Mouse (Mus musculus) adrenal gland, adult 8-10 months (tissue): ENCODE measurements around the gene Mcm5. TPM values are rescaled to one million over a fixed set of nuclear protein-coding genes. Genes with fewer than 3 reads are reported as not detected.

ENCODE experiments used
- DNase-seq: peaks from one replicate; pipeline ENCODE4 v3.0.0; 2022
- total RNA-seq, 4 experiments: library from RNA; stranded (reverse); gene quantifications; 2 replicates each; pipeline ENCODE4 v1.2.4; 2022

Mcm5 gene
- total RNA-seq, 4 experiments from 2014 or later: 9.8 to 13.0 (median 11.8) TPM

DNA sequence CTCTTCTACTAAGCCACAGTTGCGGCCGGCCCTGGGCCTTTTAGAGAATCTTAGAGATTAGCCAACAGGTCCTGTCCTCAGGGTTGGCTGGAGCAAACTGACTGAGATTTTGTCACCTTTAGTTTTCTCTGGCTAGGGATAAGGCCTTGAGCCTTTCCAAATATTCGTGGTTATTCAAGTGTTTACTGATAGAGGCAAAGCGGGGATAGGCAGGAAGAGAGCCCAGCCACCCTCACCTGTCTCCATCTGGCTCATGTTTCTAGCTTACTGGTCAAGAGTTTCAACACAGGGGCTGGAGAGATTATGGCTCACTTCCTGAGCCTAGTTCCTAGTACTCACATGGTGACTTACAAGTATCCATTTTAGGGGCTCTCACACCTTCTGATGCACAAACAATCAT, 6.4 kb upstream of the Mcm5 start:
- no peak for DNase-seq

DNA sequence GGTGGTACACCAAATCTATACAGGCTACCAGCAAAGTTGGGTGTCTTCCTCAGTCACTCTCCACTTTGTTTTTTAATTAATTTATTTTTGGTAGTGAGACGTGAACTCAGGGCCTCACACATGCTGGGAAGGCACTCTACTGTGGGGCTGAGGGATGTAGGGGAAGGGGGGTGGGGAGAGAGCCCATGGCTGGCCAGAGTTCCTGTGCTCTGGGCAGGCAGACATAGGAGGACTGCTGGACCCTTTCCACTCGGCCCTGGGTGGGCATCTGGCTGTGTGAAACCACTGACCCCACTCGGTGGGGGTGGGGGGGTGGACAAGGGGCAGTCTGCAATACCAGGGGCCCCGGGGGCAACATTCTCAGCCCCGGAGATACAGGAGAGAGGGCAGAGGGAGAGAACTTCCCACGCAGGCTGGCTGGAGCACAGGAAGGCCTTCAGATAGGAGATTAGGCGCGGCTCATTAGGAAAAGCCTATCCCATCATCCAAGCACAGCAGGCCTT, 5.9 kb upstream of the Mcm5 start:
- DNase-seq: no peak

DNA sequence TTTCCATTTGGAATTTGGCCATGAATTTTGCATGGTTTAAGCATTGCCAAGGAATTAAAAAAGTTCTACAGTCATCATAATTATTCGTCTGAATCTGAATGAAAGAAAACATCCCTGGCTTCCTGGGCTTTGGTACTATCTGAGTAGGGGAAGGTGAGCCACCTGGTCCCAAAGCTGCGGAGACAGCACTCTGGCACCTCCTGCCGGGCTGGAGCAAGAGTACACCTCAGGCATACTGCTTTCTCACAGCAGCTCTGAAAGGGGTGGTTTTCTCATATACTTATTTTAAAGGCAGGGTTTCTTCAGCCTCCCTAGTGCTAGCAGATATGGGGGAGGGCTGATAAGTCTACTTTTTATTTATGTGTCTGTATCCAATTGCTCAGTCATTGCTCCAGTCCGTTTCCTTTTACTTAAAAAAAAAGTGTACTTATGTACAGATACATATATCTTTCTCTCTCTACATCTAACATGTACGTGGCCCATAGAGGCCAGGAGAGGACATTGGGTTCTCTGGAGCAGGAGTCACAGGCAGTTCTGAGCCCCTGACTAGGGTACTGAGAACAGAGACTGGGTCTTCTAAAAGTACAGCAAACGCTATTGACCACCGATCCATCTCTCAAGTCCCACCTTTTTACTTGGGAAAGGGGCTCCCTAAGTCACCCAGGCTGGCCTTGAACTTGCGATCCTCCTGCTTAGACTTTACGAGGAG, 688 bp upstream of the Mcm5 start:
- DNase-seq: peak; percentile 67

DNA sequence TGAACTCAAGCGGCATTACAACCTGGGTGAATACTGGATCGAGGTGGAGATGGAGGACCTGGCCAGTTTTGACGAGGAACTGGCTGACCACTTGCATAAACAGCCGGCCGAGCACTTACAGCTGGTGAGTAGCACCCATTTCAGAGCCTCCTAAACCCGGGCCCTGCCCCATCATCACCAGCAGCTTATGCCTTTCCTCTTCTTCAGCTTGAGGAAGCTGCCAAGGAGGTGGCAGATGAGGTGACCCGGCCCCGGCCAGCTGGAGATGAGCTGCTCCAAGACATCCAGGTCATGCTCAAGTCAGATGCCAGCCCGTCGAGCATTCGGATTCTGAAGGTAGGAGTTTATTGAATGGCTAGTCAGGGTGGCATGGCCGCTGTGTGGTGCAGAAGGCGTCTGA, 724 bp downstream of the Mcm5 start:
- DNase-seq: no peak

DNA sequence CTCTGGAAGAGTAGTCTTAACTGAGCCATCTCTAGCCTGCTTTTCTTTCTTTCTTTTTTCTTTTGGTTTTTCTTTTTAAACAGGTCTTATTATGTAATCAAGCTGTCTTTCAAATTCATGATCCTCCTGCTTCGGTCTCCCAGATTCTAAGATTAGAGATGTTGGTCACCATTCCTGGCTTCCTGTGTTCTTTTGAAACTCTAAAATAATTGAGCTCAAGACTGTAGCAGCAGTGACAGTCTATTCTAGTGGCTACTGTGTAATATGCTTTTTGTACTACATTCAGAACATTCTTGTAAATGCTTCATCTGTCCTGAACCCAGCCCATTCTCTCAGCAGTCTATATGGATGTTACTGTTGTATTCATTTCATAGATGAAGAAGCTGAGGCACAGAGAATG, 9.1 kb downstream of the Mcm5 start:
- DNase-seq: no peak

DNA sequence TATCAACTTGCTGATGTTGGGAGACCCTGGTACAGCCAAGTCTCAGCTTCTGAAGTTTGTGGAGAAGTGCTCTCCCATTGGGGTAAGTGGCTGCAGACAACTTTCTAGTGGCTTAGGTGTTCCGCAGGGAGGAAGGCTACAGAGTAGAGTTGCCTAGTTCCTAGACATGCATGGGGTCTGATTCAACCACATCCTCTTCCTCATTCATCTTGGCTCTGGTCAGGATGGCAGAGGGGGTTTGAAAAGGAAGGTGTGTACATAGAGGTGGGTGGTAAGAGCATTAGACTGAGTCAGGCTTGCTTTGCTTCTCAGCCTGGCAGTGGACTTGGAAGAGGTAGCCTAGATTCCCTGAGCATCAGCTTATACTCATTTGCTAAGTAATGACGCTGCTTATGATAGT, 9.9 kb downstream of the Mcm5 start:
- DNase-seq: no peak

DNA sequence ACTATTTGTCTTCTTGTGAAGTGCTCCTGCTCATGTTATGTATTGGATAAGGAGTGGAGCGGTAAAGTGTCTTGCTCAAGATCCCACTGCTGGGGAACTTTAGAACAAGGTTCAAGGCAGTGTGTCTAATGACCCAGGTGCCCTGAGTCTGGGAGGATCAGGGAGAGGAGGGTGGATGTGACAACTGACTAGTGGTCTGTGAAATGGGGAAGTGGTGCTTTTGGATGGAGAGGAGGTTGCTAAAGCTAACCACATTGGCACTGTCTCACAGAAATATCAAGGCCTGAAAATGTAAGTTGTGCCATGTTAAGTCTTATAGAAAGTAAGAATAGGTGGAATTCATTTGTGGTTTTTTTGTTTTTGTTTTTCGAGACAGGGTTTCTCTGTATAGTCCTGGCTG, 10.4 kb downstream of the Mcm5 start:
- DNase-seq: no peak

DNA sequence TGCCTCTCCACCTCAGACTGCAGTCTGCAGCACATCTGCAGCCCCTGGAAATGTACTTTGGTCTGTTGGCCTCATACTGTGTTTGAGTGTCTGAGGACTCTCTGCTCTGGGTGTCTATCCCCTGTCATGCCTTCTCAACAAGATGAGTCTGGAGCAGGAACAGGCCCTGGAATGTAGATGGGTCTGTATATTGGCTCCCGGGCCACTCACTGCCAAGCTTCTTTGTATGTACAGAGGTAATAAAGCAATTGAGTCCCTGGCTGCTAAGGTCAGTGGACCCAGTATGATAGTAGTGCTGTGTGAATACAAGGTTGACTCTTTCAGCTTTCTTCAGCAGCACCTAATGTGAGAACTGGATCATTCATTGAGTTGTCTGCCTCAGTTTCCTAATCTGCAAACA, 18.0 kb downstream of the Mcm5 start:
- DNase-seq: no peak

DNA sequence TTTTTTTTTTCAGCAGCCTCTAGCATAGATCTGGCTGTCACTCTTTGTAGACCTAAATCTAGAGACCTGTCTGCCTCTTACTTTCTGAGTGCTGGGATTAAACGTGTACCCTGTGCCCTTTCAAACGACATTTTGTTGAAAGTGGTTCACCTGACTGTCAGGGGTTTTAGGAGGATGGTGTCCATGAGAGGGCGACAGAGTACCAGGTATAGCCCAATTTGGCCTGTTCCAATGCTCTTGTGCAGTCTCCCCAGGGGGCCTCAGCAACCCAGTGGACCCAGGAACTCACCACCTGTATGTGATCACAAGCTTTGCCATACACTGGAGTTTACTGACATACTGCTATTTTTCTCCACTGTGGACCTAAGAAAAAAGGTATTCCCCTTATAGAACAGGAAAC, 23.1 kb downstream of the Mcm5 start:
- no peak for DNase-seq

DNA sequence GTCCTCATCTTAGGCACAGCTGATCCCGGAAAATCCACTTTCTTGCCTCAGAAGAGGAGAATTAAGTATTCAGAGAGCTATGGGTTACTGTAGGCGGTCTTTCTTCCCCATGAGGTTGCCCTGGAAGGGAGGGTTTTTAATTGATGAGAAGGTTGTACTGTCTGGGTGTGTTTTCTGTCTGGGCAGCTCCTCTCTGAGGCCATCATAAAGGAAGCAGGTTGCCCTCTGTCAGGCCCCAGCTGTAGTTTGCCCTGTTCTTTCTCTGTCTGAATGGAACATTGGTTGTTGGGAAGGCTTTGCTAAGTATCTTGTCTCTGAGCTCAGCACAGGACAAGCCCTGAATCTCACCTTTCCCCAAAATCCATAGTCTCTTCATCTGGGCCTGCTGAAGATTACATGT, 24.0 kb downstream of the Mcm5 start:
- DNase-seq: no peak

DNA sequence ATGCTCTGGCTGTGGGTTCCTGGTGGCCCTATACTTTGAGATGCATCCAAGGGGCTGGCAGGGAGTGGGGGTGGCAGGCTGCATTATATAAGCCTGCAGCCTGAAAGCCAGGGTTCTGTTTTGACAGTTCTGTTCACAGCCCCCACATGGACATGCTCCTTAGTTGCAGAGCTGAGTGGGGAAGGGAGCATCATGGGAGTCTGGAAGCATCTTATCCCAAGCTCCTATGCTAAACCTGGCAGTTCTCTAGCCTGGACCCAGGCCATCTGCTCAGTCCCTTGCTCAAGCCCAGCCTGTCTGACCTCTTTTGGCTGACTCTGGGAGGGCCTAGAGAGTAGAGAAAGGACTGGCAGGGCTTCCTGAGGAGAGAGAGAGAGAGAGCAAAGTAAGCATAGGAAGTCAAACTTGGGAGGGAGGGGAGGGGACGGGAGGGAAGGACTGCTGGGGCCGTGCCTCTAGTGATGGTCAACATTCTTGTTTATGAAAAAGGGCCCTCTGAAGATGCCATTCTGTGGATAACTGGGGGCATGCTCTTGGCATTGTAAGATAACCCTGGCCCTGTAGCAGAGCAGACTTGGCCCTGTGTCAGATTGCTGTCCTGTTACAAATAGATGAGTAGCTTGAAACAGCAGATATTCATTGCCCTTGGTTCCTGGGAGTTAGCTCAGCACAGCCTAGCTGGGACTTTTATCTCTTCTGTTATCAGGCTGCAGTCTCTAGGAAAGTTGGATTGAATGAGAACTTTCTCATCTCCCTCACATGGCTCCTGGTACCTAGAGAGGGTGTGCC, 25.4 kb downstream of the Mcm5 start:
- peak; percentile 28 for DNase-seq

DNA sequence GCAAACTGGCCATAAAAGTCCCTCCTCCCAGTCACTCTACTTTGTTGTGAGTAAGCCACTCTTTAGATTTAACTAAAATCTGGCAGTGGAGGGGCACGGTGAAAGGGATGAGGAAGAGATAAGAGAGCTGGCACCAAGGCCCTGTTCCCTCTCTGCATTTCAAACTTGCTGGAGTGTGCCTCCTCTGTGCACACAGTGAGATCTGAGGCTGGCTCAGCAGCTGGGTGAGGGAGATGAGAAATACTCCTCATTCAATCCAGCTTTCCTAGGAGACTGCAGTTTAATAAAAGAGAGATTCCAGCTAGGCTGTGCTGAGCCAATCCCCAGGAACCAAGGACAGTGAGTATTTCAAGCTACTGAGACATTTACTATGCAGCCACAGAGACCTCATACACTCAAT, 26.4 kb downstream of the Mcm5 start:
- DNase-seq: no peak

DNA sequence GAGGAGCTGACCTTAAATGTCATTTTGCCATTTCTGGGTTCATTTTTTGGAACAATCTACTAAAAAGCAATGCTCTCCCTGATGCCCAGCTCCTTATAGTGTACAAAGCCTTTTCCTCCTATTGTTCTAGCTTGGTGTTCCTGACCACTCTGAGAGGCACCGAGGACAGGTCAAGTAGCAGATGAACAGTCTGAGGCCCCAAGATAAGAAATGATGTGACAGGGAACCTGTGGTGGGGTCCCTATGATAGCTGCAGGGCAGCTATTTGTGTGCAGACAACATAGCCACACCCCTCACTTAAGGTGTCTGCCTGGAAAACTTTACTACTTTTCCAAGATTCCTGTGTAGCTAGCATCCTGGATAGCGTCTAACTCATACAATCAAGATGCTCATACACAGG, 26.9 kb downstream of the Mcm5 start:
- DNase-seq: no peak

DNA sequence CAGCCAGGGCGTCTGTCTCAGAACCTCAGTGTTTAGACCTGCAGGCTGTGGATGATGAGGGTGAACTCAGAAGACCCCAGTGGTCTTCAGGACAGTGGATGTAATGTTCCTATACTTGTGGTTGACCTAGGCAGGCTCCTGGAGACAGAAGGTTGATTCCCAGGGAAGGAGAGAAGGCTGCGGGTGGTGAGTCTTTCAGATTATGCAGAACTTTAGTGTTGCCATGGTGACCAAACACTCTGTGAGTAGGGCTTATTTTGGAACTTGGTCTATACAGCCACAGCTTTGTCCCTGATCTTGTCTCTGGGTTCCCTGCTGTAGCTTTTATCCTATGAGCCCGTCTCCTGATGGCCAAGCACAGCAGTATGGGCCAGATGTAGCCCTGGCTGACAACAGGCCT, 28.2 kb downstream of the Mcm5 start:
- no peak for DNase-seq

DNA sequence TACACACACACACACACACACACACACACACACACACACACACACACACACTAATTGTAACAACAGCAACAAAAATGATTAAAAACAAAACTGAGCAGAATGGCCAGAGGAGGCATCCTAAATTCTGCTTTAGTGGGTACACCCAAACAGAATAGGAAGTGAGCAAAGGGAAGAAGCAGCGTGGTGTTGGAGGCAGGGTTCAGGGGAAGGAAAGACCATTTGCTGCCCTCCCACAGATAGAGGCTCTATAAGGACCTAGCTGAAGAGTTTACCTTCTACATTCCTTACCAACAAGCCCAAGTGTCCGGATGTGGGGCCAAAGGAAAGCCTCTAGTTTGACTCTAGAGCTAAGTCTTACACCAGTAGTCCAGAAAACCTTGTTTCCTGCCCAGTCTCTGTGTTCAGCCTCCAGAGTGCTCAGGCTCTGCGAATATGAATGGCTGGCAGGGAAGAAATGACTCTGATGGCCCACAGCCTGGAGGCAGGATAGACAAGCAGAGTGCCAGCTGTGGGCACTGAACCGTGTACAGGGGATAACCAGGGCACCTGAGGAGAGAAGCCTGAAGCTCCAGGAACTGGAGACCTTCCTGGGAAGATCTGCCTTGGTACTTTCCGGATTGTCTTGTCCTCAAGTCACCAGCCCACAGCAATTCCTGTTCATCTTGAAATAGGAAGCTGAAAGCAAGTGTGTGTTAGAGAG, 41.7 kb downstream of the Mcm5 start:
- no peak for DNase-seq

DNA sequence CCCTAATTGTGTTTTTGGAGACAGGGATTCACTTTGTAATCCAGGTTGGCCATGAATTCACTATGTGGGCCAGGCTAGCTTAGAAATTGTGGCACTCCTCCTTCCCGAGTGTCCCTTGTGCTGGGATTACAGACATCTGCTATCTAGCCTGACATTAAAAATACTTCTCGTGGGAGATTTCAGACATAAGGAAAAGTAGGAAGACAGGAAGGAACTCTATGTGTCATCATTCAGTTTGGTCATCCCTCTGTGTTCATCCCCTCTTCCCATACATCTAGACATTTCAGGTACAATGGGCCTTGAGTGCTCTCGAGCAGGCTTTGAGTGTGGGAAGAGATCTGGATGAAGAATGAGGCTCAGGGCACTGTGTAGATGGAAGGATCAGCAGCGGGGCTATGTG, 42.4 kb downstream of the Mcm5 start:
- no peak for DNase-seq

DNA sequence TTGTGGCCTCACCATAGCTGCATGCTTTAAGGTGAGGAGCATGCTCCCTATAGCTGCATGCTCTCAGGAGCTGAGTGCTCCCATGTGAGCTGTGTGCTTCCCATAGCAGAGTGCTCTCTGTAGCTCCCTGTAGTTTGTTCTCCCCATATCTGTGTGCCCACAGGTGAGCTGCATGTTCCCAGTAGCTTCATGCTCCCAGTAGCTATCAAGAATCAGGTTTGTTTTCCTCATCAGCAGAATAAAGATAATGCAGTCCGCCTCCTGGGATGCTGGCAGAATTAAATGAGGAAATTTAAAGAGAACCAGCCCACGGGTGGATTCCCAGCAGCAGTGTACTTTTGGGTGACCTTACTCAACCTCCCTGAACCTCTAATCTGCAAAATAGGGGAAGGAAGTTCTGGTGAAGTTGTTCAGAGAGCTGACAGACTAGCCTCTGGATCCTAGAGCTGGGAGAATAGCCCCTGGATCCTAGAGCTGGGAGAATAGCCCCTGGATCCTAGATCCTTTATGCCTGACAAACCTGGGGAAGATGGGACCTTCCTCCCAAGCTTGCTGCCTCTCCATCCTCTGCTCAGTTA, 43.2 kb downstream of the Mcm5 start:
- DNase-seq: no peak

DNA sequence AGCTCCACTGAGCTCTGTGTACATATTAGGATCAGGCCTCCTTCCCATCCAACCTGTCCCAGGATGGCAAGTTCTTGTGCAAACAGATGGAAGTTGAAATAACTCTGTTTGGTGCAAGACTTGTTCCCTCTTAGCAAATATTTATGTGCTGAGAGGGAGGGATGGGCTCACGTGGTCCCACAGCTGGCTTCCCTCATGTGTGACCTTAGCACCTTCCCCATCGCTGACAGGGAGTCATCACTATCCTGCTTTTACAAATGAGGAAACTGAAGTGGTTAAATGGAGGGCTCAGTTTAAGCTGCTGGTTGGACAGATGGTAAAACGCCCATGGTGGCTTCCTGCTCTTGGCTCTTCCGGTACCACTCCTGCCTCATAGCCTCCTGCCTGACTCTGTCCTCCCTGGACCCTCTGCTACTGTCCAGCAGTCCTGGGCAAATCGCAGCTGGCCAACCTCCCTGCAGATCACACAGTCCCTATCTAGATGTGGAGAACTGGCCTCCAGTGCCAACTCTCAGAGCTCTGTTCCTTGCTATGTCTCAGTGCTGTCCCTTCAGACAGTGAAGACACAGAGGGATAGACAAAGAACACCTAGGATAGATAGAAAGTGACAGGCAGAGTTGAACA, 45.6 kb downstream of the Mcm5 start:
- no peak for DNase-seq

DNA sequence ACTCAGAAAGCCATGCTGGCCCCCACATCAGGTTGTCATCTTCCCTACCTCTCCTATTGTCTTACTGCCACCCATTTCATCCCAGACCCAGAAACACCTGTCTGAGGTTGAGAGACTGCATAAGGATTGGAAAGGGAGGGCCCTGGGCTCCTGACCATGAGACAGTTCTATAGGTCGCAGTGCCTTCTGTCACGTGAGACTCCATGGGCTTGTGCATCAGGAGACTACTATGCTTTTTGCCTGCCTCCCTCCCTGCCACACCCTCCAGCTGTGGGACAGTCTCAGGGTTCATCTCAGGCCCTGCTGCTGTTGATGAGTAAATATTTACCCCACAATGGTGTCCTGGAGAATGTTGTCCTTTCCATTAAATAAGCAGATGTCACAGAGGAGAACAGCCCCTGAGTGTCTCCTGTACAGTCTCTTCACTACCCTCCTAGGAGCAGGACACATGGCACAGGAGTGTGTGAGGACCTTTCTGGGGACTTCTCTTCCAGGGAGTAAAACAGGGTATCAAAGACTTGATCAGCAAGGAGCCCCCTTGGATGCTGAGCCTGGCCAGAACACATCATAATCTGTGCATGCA, 46.5 kb downstream of the Mcm5 start:
- no peak for DNase-seq

DNA sequence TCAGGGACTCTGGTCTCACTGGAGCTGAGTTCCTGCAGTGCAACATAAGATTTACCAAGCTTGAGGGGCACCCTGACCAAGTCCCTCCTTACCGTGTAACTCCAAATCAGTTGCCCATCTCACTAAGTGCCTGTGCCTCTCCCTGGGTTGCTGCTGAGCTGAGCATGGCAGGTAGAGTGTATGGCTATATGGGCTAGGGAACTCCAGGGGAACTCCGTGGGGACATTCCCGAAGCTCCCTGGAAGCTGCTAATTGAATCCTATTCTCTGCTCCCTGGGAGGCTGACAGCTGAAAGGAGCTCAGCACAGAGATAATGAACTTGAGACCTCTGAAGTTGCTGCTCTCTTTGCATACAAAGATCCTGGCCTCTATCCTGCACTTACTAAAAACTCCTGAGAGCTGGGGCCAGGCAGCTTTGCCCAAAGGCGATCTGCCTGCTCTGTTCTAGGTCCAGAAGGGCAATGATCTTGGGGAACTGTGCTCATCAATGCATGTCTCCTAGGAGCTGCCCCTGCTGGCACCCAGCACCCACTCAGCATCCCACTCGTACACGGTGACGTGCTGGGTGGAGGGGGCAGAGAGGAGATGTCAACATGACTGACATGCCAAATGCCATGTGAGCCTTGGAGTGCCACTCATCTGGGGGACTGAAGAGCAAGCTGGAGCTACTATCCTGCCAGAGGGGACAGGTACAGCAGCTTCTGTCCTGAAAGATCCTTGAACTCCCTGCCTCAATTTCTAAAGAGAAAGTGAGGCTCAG, 48.3 kb downstream of the Mcm5 start:
- no peak for DNase-seq

DNA sequence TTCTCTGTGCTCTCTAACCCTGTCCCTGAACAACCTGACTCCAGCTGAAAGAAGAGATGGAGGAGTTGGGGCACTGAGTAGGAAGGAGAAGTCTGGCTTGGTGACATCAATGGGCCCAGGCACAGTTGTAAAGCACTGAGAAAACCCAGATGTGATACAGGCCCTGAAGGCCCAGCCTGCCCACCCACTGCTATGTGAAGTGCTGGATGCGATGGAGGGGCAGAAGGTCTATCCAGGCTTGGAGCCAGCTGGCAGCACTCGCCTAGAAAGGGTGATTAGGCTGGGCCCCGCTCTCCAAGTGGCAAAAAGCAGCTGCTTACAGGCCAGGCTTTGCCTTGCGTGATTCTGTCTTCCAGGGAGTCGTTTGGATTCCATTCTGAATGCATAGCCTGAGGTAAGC, 60.0 kb downstream of the Mcm5 start:
- no peak for DNase-seq
